Mouse (Mus musculus) NIH3T3 (cell line): ENCODE results near the gene Rxfp1.
A peak's percentile ranks its signal among the peaks of the same experiment; 100 is the strongest.

ENCODE experiments used
- DNase-seq: peaks from one replicate; pipeline ENCODE4 v3.0.0-alpha.2; 2012; ENCODE audit warnings: low read depth

Gene Rxfp1

GRCm38 (mm10) chr3:79670556-79670955, 67.1 kb downstream of the Rxfp1 start:
- no peak for DNase-seq

- DNase-seq: peak; percentile 72
These were observed 72.8 kb downstream of the Rxfp1 start for GRCm38 (mm10) chr3:79664787-79665408.

DNA sequence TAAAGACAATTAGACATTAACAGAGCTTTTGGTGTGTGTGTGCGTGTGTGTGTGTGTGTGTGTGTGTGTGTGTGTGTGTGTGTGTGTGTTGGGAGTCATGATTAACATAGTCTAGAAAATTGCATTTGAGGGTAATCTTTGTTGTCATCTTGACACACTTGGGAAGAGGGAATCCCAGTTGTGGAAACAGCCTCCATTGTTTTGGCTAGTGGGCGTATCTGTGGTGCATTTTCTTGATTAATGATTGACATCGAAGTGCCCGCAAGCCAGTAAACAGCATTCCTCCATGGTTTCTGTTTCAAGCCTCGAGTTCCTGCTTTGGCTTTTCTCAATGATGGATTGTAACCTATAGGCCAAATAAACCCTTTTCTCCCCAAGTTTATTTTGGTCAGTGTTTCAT, 81.0 kb downstream of the Rxfp1 start:
- no peak for DNase-seq

DNA sequence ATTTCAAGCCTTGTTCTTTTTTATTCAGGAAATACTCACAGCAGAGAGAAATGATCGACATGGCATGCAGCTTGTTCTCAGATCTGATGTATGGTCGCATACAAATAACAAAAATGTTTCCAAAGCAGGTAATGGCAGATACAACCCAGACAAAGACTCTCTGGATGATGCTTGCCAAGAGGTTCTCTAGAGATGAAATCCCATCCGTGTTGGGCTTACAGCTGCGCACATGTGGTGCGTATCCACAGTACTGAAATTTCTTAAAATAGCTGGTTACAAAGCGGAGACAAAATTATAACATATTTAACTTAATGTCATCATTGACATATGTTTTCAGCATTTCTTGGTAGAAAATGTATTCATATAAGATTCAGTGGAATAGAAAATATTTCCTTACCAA, 85.6 kb downstream of the Rxfp1 start:
- DNase-seq: no peak

- DNase-seq: peak; percentile 78
These were observed 108.3 kb downstream of the Rxfp1 start, which contains the start of gene Etfdh for GRCm38 (mm10) chr3:79629416-79629730. TSS of gene Etfdh (minus strand) at chr3:79629500.

GRCm38 (mm10) chr3:79628561-79629415, 108.9 kb downstream of the Rxfp1 start, which contains the start of gene 4930579G24Rik:
TSS of gene 4930579G24Rik (plus strand) at chr3:79629079.
- DNase-seq: peak; percentile 99

- DNase-seq: no peak
These were observed 109.5 kb downstream of the Rxfp1 start for GRCm38 (mm10) chr3:79628182-79628560.

DNA sequence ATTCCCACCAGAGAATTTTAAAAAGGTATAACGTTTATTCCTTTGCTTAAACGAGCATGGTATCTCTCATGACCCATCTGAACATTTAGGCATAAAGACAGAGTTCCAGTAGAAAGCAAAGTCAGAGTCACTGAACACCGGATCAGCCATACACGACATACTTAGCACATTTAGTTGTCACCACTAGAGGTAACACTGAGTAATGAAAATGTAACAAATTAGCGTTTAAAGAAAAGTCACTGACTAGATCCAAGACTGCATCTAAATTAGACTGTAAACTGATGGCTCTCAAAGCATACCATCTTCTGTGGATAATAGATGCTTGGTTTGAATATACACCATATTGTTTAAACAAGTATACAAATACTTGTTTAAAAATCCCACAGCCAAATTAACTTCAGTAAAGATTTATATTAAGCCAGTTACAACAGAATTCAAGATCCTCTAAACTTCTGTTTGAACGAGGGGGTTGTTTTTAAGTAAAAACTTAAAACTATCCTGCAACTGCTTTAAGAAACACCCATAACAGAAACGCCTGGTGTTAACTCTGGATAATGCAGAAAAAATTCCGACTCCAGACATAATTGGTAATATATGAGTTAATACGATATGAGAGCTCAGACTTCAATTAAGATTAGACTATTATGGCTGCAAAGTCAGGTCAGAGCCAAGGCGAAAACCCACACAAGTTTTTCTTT, 110.0 kb downstream of the Rxfp1 start:
- DNase-seq: peak; percentile 6

DNA sequence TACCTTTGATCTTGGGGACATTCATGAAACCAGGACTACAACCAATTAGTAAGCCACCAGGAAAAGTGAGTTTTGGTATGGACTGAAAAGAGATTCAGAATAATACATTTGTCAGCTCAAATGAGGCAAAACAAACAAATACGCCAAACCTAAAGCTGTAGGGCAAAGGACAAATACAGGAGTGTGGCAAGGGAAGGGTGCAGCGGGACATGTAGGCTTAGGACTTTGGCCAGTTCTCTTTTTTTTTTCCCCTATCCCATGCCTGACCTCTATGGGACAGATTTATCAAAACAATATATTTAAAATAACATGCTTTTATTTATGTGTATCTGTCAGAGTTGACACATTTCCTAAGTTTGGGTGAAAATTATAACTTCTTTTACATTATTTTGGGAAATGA, 127.8 kb downstream of the Rxfp1 start:
- DNase-seq: no peak

DNA sequence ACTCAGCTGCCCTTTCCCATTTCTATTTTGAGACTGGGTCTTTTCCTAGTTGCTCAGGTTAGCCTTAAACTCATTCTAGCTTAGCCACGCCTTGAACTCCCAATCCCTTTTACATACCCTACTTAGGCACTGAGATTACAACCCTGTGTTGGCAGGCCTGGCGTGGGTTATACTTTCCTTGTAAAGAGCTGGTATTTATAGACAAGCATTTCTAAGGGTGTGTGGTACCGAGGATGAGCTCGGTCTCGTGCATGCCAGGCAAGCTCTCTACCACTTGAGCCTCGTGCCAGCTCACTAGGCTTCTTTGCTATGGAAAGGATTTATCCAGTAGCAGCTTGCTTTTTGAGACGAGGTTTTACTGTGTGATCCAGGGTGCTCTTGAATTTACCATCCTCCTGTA, 142.2 kb downstream of the Rxfp1 start:
- DNase-seq: no peak

- no peak for DNase-seq
These were observed 145.7 kb downstream of the Rxfp1 start for GRCm38 (mm10) chr3:79591793-79592471.
